Mouse (Mus musculus): ENCODE measurements around the gene Pgap3. TPM values are rescaled to one million over a fixed set of nuclear protein-coding genes. Genes with fewer than 3 reads are reported as not detected.
A peak's percentile ranks its signal among the peaks of the same experiment; 100 is the strongest.

Pgap3 gene
- polyA plus RNA-seq, 1 experiment from 2014 or later, result 18.0 TPM

- Histone ChIP-seq H3K4me3 (ENCODE audit: low read length) (peak overlapping the region; percentile 69), H3K9ac (ENCODE audit: low read length) (no peak overlapping the region), H3K27me3 (ENCODE audit: control insufficient read depth, insufficient read depth, low read length) (peaks cover 36% of the 10 kb centered on the region), H3K4me2 (ENCODE audit: low read depth, low read length) (peak overlapping the region; percentile 94), H3K9me3 (replicated peaks; ENCODE audit: control insufficient read depth, low read length) (no peaks in the 10 kb centered on the region), H3K27ac (ENCODE audit: low read length) (no peak overlapping the region), H3K36me3 (ENCODE audit: control insufficient read depth, insufficient read depth) (no peaks in the 10 kb centered on the region), H3K4me1 (ENCODE audit: control insufficient read depth, insufficient read depth, low read length) (peaks cover 21% of the 10 kb centered on the region)
- no peak for ATAC-seq (replicated peaks; ENCODE audit: extremely low read depth, insufficient read depth, low FRiP score)
- WGBS, result 12% methylated on average over 11 of the region's 12 CpGs
These were observed 52.8 kb downstream of the Pgap3 start for GRCm38 (mm10) chr11:98347385-98348082.

DNA sequence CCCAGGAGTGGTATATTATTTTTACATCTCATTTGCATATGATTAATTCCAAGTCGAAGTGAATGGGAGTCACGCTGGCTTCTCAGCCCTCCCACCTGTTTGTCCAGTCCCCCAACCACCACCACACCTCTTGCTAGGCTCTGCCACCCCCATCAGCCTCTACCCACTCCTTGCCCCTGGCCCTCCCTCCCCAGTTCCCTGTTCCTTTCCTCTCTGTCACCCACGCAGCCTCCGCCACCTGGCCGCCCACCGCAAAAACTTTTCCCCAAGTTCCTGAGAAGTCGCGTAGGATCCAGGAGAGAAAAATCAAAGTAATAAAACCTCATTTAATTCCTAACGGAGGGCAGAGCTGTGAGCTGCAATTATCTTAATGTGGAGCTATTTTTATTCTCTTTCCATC, 54.1 kb downstream of the Pgap3 start:
- H3K4me2 ChIP-seq (ENCODE audit: low read depth, low read length), result no peak overlapping the region
- no peak for ATAC-seq (replicated peaks; ENCODE audit: extremely low read depth, insufficient read depth, low FRiP score)
- no peak overlapping the region for H3K9ac ChIP-seq (ENCODE audit: low read length)
- no peaks in the 10 kb centered on the region for H3K36me3 ChIP-seq (ENCODE audit: control insufficient read depth, insufficient read depth)
- no peak overlapping the region for H3K4me3 ChIP-seq (ENCODE audit: low read length)
- peaks cover 24% of the 10 kb centered on the region for H3K4me1 ChIP-seq (ENCODE audit: control insufficient read depth, insufficient read depth, low read length)
- H3K9me3 ChIP-seq (replicated peaks; ENCODE audit: control insufficient read depth, low read length), result no peaks in the 10 kb centered on the region
- peaks cover 35% of the 10 kb centered on the region for H3K27me3 ChIP-seq (ENCODE audit: control insufficient read depth, insufficient read depth, low read length)
- WGBS, result 27% methylated on average over 9 of the region's 9 CpGs
- H3K27ac ChIP-seq (ENCODE audit: low read length), result no peak overlapping the region

DNA sequence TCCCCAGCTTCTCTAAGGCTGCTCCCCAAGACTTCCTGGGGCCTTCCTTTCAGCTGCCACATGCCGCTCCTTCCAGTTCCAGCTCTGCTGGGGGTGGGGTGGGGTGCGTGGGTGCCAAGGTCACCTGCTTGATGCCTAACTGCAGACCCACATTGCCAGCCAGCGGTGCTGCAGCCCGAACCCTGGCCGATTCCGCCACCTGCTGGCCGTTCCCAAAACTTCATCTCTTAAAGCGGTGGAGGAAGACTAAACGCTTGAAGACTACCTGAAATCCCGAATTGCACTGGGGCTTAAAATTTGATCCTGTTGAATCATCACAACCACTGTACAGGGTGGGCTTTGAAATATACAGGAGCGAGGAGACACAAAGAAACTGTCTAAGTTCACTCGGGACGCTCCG, 55.0 kb downstream of the Pgap3 start:
- H3K27ac ChIP-seq (ENCODE audit: low read length), result no peak overlapping the region
- H3K4me3 ChIP-seq (ENCODE audit: low read length), result peak overlapping the region; percentile 40
- H3K27me3 ChIP-seq (ENCODE audit: control insufficient read depth, insufficient read depth, low read length), result peaks cover 33% of the 10 kb centered on the region
- peaks cover 21% of the 10 kb centered on the region for H3K4me1 ChIP-seq (ENCODE audit: control insufficient read depth, insufficient read depth, low read length)
- peak overlapping the region; percentile 71 for H3K4me2 ChIP-seq (ENCODE audit: low read depth, low read length)
- no peak for ATAC-seq (replicated peaks; ENCODE audit: extremely low read depth, insufficient read depth, low FRiP score)
- H3K9ac ChIP-seq (ENCODE audit: low read length), result no peak overlapping the region
- H3K9me3 ChIP-seq (replicated peaks; ENCODE audit: control insufficient read depth, low read length), result no peaks in the 10 kb centered on the region
- WGBS, result 2% methylated on average over 14 of the region's 14 CpGs
- H3K36me3 ChIP-seq (ENCODE audit: control insufficient read depth, insufficient read depth), result no peaks in the 10 kb centered on the region

DNA sequence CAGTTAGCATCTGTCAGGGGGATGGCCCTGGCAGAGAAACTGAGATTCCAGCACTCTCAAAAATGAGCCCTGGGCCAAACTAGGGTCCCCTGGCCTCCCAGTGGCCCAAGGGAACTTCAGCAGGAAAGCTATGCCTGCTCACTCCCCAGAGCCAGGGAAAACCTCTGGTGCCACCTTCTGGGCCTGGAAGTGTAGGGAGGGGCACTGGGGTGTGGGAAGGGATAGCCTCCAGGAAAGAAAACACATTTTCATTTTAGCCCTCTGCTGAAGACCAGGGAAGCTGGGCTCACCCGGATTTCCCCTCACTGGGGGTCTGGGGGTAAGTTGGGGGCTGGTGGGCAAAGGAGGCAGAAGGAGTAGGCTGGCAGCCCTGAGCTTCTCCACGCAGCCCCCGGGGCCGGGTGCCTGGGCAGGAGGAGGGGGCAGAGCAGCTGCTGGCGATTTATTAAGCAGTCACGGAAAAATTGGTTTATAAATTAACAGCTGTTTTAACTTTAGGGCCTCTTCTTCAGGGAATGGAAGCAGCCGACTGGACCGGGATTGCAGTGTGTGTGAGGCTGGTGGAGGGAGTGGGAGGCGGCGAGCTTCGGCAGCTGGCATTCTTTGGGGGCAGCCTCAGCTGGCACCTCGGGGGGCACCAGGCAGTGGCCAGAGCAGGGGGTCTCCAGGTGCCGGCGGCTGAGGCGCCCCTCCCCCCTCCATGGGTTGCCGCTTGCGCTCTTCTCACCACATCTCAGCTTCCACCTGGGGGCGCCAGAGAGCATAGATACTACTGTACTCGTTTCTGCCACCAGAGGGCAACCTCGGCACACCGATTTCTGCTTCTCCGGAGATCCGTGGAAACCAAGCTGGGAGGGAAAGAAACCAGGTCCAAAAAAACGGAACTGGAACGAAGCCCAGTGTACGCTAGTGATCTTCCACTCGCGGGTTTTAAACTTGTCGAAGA, 58.0 kb downstream of the Pgap3 start:
- peak overlapping the region; percentile 58 for H3K4me3 ChIP-seq (ENCODE audit: low read length)
- peaks cover 41% of the 10 kb centered on the region for H3K27me3 ChIP-seq (ENCODE audit: control insufficient read depth, insufficient read depth, low read length)
- peak; percentile 61 for ATAC-seq (replicated peaks; ENCODE audit: extremely low read depth, insufficient read depth, low FRiP score)
- H3K4me1 ChIP-seq (ENCODE audit: control insufficient read depth, insufficient read depth, low read length), result peaks cover 20% of the 10 kb centered on the region
- no peaks in the 10 kb centered on the region for H3K36me3 ChIP-seq (ENCODE audit: control insufficient read depth, insufficient read depth)
- H3K4me2 ChIP-seq (ENCODE audit: low read depth, low read length), result peak overlapping the region; percentile 88
- 2% methylated on average over 28 of the region's 29 CpGs for WGBS
- H3K27ac ChIP-seq (ENCODE audit: low read length), result peak overlapping the region; percentile 18; the same call in 1 of the 2 replicates
- no peaks in the 10 kb centered on the region for H3K9me3 ChIP-seq (replicated peaks; ENCODE audit: control insufficient read depth, low read length)
- H3K9ac ChIP-seq (ENCODE audit: low read length), result peak overlapping the region; percentile 71

- Histone ChIP-seq H3K27me3 (ENCODE audit: control insufficient read depth, insufficient read depth, low read length) (peaks cover 48% of the 10 kb centered on the region), H3K36me3 (ENCODE audit: control insufficient read depth, insufficient read depth) (no peaks in the 10 kb centered on the region), H3K4me2 (ENCODE audit: low read depth, low read length) (no peak overlapping the region), H3K4me3 (ENCODE audit: low read length) (no peak overlapping the region), H3K4me1 (ENCODE audit: control insufficient read depth, insufficient read depth, low read length) (peaks cover 20% of the 10 kb centered on the region), H3K27ac (ENCODE audit: low read length) (no peak overlapping the region), H3K9me3 (replicated peaks; ENCODE audit: control insufficient read depth, low read length) (no peaks in the 10 kb centered on the region), H3K9ac (ENCODE audit: low read length) (no peak overlapping the region)
- ATAC-seq (replicated peaks; ENCODE audit: extremely low read depth, insufficient read depth, low FRiP score), result no peak
- 64% methylated on average over 4 of the region's 4 CpGs for WGBS
These were observed 59.1 kb downstream of the Pgap3 start for GRCm38 (mm10) chr11:98341174-98341573.

- no peak overlapping the region for H3K4me3 ChIP-seq (ENCODE audit: low read length)
- no peak for ATAC-seq (replicated peaks; ENCODE audit: extremely low read depth, insufficient read depth, low FRiP score)
- H3K27ac ChIP-seq (ENCODE audit: low read length), result no peak overlapping the region
- WGBS, result 18% methylated on average over 2 of the region's 4 CpGs
- peaks cover 54% of the 10 kb centered on the region for H3K27me3 ChIP-seq (ENCODE audit: control insufficient read depth, insufficient read depth, low read length)
- H3K9me3 ChIP-seq (replicated peaks; ENCODE audit: control insufficient read depth, low read length), result no peaks in the 10 kb centered on the region
- no peak overlapping the region for H3K9ac ChIP-seq (ENCODE audit: low read length)
- no peaks in the 10 kb centered on the region for H3K36me3 ChIP-seq (ENCODE audit: control insufficient read depth, insufficient read depth)
- peaks cover 20% of the 10 kb centered on the region for H3K4me1 ChIP-seq (ENCODE audit: control insufficient read depth, insufficient read depth, low read length)
- no peak overlapping the region for H3K4me2 ChIP-seq (ENCODE audit: low read depth, low read length)
These were observed 59.7 kb downstream of the Pgap3 start for GRCm38 (mm10) chr11:98340597-98340996.

DNA sequence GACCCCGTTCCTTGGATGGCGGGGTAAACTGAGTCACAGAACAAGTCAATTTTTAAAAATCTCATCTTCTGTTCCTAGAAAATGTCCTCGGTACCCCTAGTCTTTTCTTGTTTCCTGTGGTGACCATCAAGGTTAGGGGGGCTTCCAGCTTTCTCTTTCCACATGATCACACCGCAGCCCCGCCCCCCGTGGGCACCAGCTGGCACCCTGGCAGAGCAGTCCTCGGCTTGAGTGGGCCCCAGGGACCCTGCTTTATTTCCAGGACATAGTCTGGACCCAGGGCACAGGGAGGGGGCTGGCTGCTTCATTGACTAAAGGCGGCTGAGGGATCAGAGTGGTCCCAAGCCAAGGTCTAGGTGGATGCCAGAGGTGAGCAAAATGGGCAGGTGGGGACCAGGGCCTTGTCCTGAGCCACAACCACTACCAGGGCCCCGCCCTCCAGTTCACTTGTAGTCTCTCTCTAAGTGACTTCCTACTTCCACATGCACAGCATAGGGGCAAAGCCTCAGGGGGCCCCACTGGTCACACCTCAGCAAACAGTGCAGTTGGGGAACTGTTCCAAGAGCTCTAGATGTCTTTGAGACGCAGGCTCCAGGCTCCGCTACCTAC, 60.5 kb downstream of the Pgap3 start:
- Histone ChIP-seq H3K9me3 (replicated peaks; ENCODE audit: control insufficient read depth, low read length) (no peaks in the 10 kb centered on the region), H3K4me1 (ENCODE audit: control insufficient read depth, insufficient read depth, low read length) (peaks cover 18% of the 10 kb centered on the region), H3K4me3 (ENCODE audit: low read length) (peak overlapping the region; percentile 67), H3K27me3 (ENCODE audit: control insufficient read depth, insufficient read depth, low read length) (peaks cover 62% of the 10 kb centered on the region), H3K36me3 (ENCODE audit: control insufficient read depth, insufficient read depth) (no peaks in the 10 kb centered on the region), H3K4me2 (ENCODE audit: low read depth, low read length) (peak overlapping the region; percentile 100), H3K9ac (ENCODE audit: low read length) (peak overlapping the region; percentile 72), H3K27ac (ENCODE audit: low read length) (no peak overlapping the region)
- no peak for ATAC-seq (replicated peaks; ENCODE audit: extremely low read depth, insufficient read depth, low FRiP score)
- WGBS, result 22% methylated on average over 11 of the region's 11 CpGs

- H3K9ac ChIP-seq (ENCODE audit: low read length), result peak overlapping the region; percentile 80
- peak overlapping the region; percentile 67 for H3K4me3 ChIP-seq (ENCODE audit: low read length)
- H3K4me1 ChIP-seq (ENCODE audit: control insufficient read depth, insufficient read depth, low read length), result peaks cover 20% of the 10 kb centered on the region
- H3K36me3 ChIP-seq (ENCODE audit: control insufficient read depth, insufficient read depth), result no peaks in the 10 kb centered on the region
- H3K27ac ChIP-seq (ENCODE audit: low read length), result no peak overlapping the region
- H3K4me2 ChIP-seq (ENCODE audit: low read depth, low read length), result peak overlapping the region; percentile 100
- no peaks in the 10 kb centered on the region for H3K9me3 ChIP-seq (replicated peaks; ENCODE audit: control insufficient read depth, low read length)
- ATAC-seq (replicated peaks; ENCODE audit: extremely low read depth, insufficient read depth, low FRiP score), result no peak
- WGBS, result under 1% methylated on average over 19 of the region's 19 CpGs
- H3K27me3 ChIP-seq (ENCODE audit: control insufficient read depth, insufficient read depth, low read length), result peaks cover 69% of the 10 kb centered on the region
These were observed 61.2 kb downstream of the Pgap3 start for GRCm38 (mm10) chr11:98339071-98339501.
